Mouse (Mus musculus) 416B (cell line): Measurements from ENCODE around the gene Zfp72.

ENCODE experiments used
- DNase-seq: peaks from one replicate; pipeline ENCODE4 v3.0.0; 2011; ENCODE audit warnings: low read depth

Gene Zfp72

GRCm38 (mm10) chr13:74390371-74390990, at the start of gene Zfp72:
TSS of gene Zfp72 (minus strand) at chr13:74390836.
- DNase-seq = peak; percentile 85

GRCm38 (mm10) chr13:74439895-74440294, 49.3 kb upstream of the Zfp72 start:
- DNase-seq = no peak

GRCm38 (mm10) chr13:74399298-74399839, 8.7 kb upstream of the Zfp72 start, which contains the start of gene Ftl1-ps1:
TSS of gene Ftl1-ps1 (plus strand) at chr13:74399694.
- no peak for DNase-seq

GRCm38 (mm10) chr13:74391156-74391555, 520 bp upstream of the Zfp72 start:
- no peak for DNase-seq

- no peak for DNase-seq
These were observed 906 bp downstream of the Zfp72 start for GRCm38 (mm10) chr13:74389730-74390129.

- no peak for DNase-seq
These were observed 8.3 kb downstream of the Zfp72 start for GRCm38 (mm10) chr13:74382289-74382688.

GRCm38 (mm10) chr13:74381533-74382276, 8.9 kb downstream of the Zfp72 start:
- DNase-seq = no peak

GRCm38 (mm10) chr13:74363859-74364235, 26.8 kb downstream of the Zfp72 start, which contains the start of gene Lrrc14b:
TSS of gene Lrrc14b (minus strand) at chr13:74364005.
- DNase-seq = peak; percentile 85

GRCm38 (mm10) chr13:74363176-74363858, 27.3 kb downstream of the Zfp72 start:
- DNase-seq = peak; percentile 78

- DNase-seq = no peak
These were observed 28.4 kb downstream of the Zfp72 start for GRCm38 (mm10) chr13:74362218-74362617.

GRCm38 (mm10) chr13:74356491-74356890, 34.1 kb downstream of the Zfp72 start:
- no peak for DNase-seq

GRCm38 (mm10) chr13:74350435-74350906, 40.2 kb downstream of the Zfp72 start:
- DNase-seq = no peak

GRCm38 (mm10) chr13:74349566-74350434, 40.8 kb downstream of the Zfp72 start, which contains the start of the genes Sdha and Ccdc127:
TSS of gene Sdha (minus strand) at chr13:74350280.
TSS of gene Ccdc127 (plus strand) at chr13:74350309.
- DNase-seq = peak; percentile 96

- peak; percentile 76 for DNase-seq
These were observed 49.6 kb downstream of the Zfp72 start for GRCm38 (mm10) chr13:74341036-74341435.

GRCm38 (mm10) chr13:74329321-74329720, 61.3 kb downstream of the Zfp72 start:
- no peak for DNase-seq
